Mouse (Mus musculus): ENCODE data around the gene Mettl7a2.

DNA sequence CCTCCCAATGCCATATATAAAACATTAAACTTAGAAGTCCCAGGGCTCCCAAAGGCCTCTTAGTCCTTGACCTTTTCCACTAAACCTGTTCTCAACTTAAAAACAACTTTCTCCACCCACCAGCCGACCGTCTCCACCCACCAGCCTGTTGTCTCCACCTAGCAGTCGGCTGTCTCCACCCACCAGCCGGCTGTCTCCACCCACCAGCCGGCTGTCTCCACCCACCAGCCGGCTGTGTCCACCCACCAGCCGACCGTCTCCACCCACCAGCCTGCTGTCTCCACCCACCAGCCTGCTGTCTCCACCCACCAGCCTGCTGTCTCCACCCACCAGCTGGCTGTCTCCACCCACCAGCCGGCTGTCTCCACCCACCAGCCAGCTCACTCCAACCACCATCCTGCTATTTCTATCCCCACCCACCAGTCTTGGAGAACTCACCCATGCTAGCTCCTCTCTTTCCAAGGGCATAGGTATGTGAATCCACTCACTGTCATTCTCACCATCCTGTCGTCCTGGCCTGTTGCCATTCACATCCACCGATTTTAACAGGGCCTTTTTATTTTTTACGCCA lies 28.9 kb upstream of the Mettl7a2 start:
- no peak for TF ChIP-seq POLR2A (IDR thresholded peaks at IDR 0.05; ENCODE audit: extremely low read depth, insufficient read depth, low read length)
- no peak for TF ChIP-seq CTCF (IDR thresholded peaks at IDR 0.05; ENCODE audit: low read depth, low read length)
